In genomic region chr13:52566777-52567176, GRCm38 (mm10) we compare ENCODE assay signal across 26 mouse cellular contexts. TPM values are rescaled to one million over a fixed set of nuclear protein-coding genes. Genes with fewer than 3 reads are reported as not detected.
A peak's percentile ranks its signal among the peaks of the same experiment; 100 is the strongest.
DNase-seq lines count a peak whose midpoint lies in the region; ATAC-seq and TF ChIP-seq lines count a peak whose summit lies in the region.
"Had no signal": no experiment of that assay in that cellular context is flagged by ENCODE, and none has a peak within 500 bp of the region (broad histone marks: within the 10 kb centered on the region; RNA-seq: fewer than 3 reads in every experiment).

No protein-coding gene starts in this region.

- peak; percentile 22; the same call in 1 of the 2 replicates for ATAC-seq in megakaryocyte progenitor cell, adult 5-6 weeks (replicated peaks; ENCODE audit: poor library complexity)
- ATAC-seq: forebrain, embryonic 16.5 days; intestine, postnatal 0 days; Patski had no signal

- H3K27ac ChIP-seq in bone marrow, adult 2 months (ENCODE audit: control insufficient read depth, insufficient read depth, low read depth, low read length, poor library complexity) = peak overlapping the region; percentile 90
- H3K27ac ChIP-seq: embryonic facial prominence, embryonic 13.5 days; forebrain, embryonic 10.5 days; heart, embryonic 10.5 days; heart, embryonic 15.5 days; hindbrain, embryonic 14.5 days; liver, embryonic 15.5 days; lung, embryonic 15.5 days had no signal

- TF ChIP-seq POLR2A in bone marrow, adult 2 months (IDR thresholded peaks at IDR 0.05; ENCODE audit: borderline replicate concordance, control insufficient read depth, low read depth, low read length) = no peak

- peaks cover 14% of the 10 kb centered on the region for H3K4me1 ChIP-seq in bone marrow, adult 2 months (ENCODE audit: control insufficient read depth, insufficient read depth, low read length)
- H3K4me1 ChIP-seq: heart, embryonic 10.5 days; heart, embryonic 15.5 days; liver, embryonic 15.5 days had no signal

- H3K4me3 ChIP-seq in bone marrow, adult 2 months (replicated peaks; ENCODE audit: control insufficient read depth, low read depth, low read length) = no peak overlapping the region
- H3K4me3 ChIP-seq: embryonic facial prominence, embryonic 13.5 days; forebrain, embryonic 10.5 days; heart, embryonic 10.5 days; heart, embryonic 15.5 days; liver, embryonic 15.5 days; lung, embryonic 15.5 days had no signal

- WGBS in bone marrow, adult 2 months = 15% methylated on average over 7 of the region's 7 CpGs

- no peak for TF ChIP-seq CTCF in bone marrow, adult 2 months (IDR thresholded peaks at IDR 0.05; ENCODE audit: control insufficient read depth, insufficient read depth, low read length)

- DNase-seq in spleen, postnatal 36 days (ENCODE audit: low spot score in 2 of 2) = peak; percentile 67 to 71
- no peak for DNase-seq in spleen, adult 18-20 months
- no peak for DNase-seq in right cerebral cortex, postnatal 4 days
- DNase-seq in retina, embryonic 14.5 days (ENCODE audit: low spot score) = no peak
- DNase-seq in lung, postnatal 36 days = no peak
- DNase-seq: adrenal gland, postnatal 14 days; cerebellum, adult 18-20 months; cerebellum, postnatal 10 days; gastrocnemius, postnatal 10 days; kidney, postnatal 14 days; midbrain, embryonic 14.5 days; right cerebral cortex, adult 18-20 months had no signal

RNA-seq across cellular contexts. Expression of gene Syk, which starts 16.2 kb away (rescaled TPM):
- polyA plus RNA-seq in bone marrow, adult 2 months (2011; ENCODE audit: insufficient read depth, insufficient read length, low replicate concordance, missing spikeins) = 52.8 and 120 TPM in 2 replicates
- total RNA-seq in megakaryocyte progenitor cell, adult 5-6 weeks (2015) = 38.9 and 40.1 TPM in 2 replicates
- 67.4 and 70.2 TPM in 2 replicates for total RNA-seq in megakaryocyte progenitor cell, adult 5-6 weeks (2017)
- polyA plus RNA-seq: G1E, Patski had no signal

RNA-seq across cellular contexts. Expression of gene Diras2, which starts 35.7 kb away (rescaled TPM):
- polyA plus RNA-seq in bone marrow, adult 2 months (2011; ENCODE audit: insufficient read depth, insufficient read length, low replicate concordance, missing spikeins) = 3.1 and 5.9 TPM in 2 replicates
- 1.5 and 2.4 TPM in 2 replicates for total RNA-seq in megakaryocyte progenitor cell, adult 5-6 weeks (2015)
- total RNA-seq in megakaryocyte progenitor cell, adult 5-6 weeks (2017) = 1.00 and 1.8 TPM in 2 replicates
- total RNA-seq: liver, adult 2 months had no signal
- polyA plus RNA-seq: G1E, Patski had no signal

Comparison
In these comparisons a context has a peak if more than half of its experiments do, and no peak if none do; other contexts are left out.
1. DNase-seq: peak in spleen, postnatal 36 days (2 of 2); none in spleen, adult 18-20 months (0 of 2), right cerebral cortex, postnatal 4 days (single experiment), retina, embryonic 14.5 days (single experiment) and lung, postnatal 36 days (single experiment).